Mouse (Mus musculus): ENCODE measurements around the gene Aes. TPM values are rescaled to one million over a fixed set of nuclear protein-coding genes. Genes with fewer than 3 reads are reported as not detected.
A peak's percentile ranks its signal among the peaks of the same experiment; 100 is the strongest.

Gene Aes
- total RNA-seq, 1 experiment from 2014 or later = 204 TPM

- ATAC-seq (replicated peaks in 1 of 2; ENCODE audit: insufficient read depth in 1 of 2, low FRiP score in 2 of 2, low TSS enrichment in 1 of 2, low read depth in 1 of 2, poor library complexity in 2 of 2, severe bottlenecking in 2 of 2) = no peak
These were observed 17.5 kb upstream of the Aes start for GRCm38 (mm10) chr10:81541803-81542202.

DNA sequence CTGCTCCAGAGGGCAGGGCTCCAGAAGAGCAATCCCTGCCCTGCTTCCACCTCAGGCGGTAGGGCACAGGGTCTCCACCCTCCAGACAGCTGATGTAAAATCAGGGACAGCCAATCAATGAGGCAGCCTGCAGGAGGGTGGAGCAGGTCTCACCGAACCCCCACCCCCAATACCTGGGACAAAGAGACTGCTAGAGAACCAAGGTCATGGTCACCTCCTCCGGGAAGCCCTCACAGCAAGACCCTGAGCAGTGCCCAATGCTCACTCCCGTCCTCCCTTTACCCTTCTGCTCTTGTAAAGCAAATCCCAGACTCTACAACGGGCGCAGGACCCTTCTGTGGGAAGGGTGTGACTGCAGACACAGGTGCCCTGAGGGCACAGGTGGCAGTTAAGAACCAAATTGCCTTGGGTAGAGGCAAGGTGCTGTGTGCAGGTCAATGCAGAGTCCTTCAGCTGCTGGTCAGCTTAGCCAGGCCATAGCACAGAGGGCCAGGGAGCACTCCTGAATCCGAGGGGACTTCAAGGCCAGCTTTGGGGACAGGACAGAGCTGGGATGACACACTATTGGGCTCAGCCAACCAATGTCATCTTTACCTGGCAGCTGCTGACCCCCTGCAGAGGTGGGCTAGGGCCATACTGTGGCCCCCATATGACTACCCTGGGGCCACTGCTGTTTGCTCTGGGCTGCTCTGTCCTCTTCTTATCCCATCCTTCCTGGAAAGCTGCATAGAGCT is 16.4 kb upstream of the Aes start:
- no peak for ATAC-seq (replicated peaks in 1 of 2; ENCODE audit: insufficient read depth in 1 of 2, low FRiP score in 2 of 2, low TSS enrichment in 1 of 2, low read depth in 1 of 2, poor library complexity in 2 of 2, severe bottlenecking in 2 of 2)

GRCm38 (mm10) chr10:81543633-81544032 is 15.7 kb upstream of the Aes start:
- ATAC-seq (replicated peaks in 1 of 2; ENCODE audit: insufficient read depth in 1 of 2, low FRiP score in 2 of 2, low TSS enrichment in 1 of 2, low read depth in 1 of 2, poor library complexity in 2 of 2, severe bottlenecking in 2 of 2) = no peak

- 0 out of 4 replicates have a peak, but pooled peaks of 1 of the 2 experiments have one; percentile 1 for ATAC-seq (replicated peaks in 1 of 2; ENCODE audit: insufficient read depth in 1 of 2, low FRiP score in 2 of 2, low TSS enrichment in 1 of 2, low read depth in 1 of 2, poor library complexity in 2 of 2, severe bottlenecking in 2 of 2)
These were observed 14.8 kb upstream of the Aes start for GRCm38 (mm10) chr10:81544296-81545160.

DNA sequence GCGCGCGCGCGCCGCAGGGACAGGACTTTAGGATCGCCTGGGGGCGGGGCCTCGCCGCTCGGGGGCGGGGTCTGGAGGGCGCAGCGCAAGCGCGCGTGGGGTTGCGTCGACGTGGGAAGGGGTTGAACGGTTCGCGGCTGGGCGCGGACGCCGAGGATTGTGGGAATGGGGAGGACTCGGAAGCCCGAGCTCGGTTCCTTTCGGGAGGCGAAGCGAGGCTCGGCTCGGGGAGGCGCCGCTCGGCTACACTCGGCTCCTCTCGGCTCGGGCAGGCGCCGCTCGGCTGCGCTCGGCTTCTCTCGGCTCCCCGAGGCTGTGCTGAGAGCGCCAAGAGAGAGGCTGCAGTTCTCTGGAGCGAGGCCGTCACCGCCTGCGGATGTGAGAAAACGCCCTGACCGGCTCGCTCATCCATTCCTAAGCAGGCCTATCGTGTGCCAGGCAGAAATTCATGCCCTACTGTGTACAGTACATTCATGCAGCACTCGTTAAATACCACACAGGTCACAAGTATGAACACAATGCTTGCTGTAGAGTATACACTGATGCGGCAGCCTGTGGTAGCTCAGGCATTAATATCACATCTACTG is 14.0 kb upstream of the Aes start, which contains the start of gene Gna11:
Gene Gna11, minus strand, starts transcription at position 30 of the 587 bp plus-strand sequence.
- ATAC-seq (replicated peaks in 1 of 2; ENCODE audit: insufficient read depth in 1 of 2, low FRiP score in 2 of 2, low TSS enrichment in 1 of 2, low read depth in 1 of 2, poor library complexity in 2 of 2, severe bottlenecking in 2 of 2) = peak; percentile 91

GRCm38 (mm10) chr10:81546332-81546731 is 13.0 kb upstream of the Aes start:
- no peak for ATAC-seq (replicated peaks in 1 of 2; ENCODE audit: insufficient read depth in 1 of 2, low FRiP score in 2 of 2, low TSS enrichment in 1 of 2, low read depth in 1 of 2, poor library complexity in 2 of 2, severe bottlenecking in 2 of 2)

DNA sequence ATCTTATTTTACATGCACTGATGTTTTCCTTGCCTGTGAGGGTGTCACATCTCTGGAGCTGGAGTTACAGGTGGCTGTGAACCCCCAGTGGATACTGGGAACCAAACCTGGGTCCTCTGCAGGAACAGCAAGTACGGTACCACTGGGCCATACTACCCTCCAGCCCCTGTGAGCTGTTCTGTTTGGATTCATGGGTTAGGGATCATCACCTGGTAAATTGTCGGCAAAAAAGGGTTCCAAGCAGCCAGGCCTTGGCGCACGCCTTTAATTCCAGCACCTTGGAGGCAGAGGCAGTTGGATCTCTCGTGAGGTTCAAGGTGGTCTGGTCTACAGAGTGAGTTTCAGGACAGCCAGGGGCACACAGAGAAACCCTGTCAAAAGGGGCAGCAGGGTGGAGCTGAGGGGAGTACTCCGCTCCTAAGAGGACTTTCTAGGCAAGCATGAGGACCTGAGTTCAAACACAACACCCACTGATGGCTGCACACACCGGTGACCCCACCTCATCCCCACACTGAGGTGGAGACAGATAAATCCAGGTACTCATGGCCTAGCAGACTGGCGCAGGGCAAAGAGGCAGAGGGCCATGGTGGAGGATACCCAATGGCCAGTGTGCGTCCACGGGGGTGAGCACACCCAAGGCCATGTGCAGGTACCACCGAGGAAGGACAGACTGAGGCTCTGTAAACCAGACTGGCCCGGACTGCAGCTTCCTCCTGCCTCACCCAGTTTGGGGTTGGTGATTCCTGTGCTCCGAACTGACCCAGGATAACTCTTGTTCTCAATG is 12.3 kb upstream of the Aes start:
- no peak for ATAC-seq (replicated peaks in 1 of 2; ENCODE audit: insufficient read depth in 1 of 2, low FRiP score in 2 of 2, low TSS enrichment in 1 of 2, low read depth in 1 of 2, poor library complexity in 2 of 2, severe bottlenecking in 2 of 2)

DNA sequence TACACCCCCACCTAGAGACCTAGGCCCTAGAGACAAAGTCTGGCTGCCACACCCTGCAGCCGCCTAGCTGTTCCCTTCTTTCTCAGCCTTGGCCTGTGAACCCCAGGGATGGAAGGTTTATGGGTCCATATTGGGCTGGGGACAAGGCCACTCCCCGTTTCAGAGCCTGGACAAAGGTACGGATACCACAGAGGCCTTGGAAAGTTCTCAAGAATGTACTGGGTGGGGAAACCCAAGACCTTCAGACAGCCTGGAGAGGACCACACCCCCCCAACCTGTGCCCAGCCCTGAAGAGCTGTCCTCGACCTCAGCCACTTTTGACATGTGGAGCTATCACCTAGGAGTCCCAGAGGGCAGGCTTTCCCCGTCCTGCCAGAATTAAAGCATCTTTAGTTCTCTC is 10.3 kb upstream of the Aes start:
- no peak for ATAC-seq (replicated peaks in 1 of 2; ENCODE audit: insufficient read depth in 1 of 2, low FRiP score in 2 of 2, low TSS enrichment in 1 of 2, low read depth in 1 of 2, poor library complexity in 2 of 2, severe bottlenecking in 2 of 2)

DNA sequence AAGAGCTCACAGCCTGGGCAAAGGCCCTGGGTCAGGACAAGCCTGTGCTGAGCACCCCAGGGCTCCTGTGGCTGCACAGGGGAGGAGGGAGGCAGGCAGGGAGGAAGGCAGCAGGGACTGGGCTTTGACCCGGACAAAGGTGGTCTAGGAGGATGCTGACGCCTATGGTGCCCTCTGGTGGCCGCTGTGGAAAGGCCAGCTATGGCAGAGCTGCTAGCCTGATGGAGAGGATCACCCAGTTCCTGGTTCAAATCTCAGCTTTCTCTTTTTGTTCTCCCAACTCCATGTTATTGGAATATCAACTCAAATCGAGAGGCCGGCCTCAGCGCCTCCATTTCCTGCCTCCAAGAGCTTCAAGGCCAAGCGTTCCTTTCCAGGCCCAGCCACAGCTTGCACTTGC is 9.0 kb upstream of the Aes start:
- ATAC-seq (replicated peaks in 1 of 2; ENCODE audit: insufficient read depth in 1 of 2, low FRiP score in 2 of 2, low TSS enrichment in 1 of 2, low read depth in 1 of 2, poor library complexity in 2 of 2, severe bottlenecking in 2 of 2) = peak; percentile 42 to 46

GRCm38 (mm10) chr10:81551597-81552102 is 7.6 kb upstream of the Aes start:
- ATAC-seq (replicated peaks in 1 of 2; ENCODE audit: insufficient read depth in 1 of 2, low FRiP score in 2 of 2, low TSS enrichment in 1 of 2, low read depth in 1 of 2, poor library complexity in 2 of 2, severe bottlenecking in 2 of 2) = peak; percentile 89 to 92

- no peak for ATAC-seq (replicated peaks in 1 of 2; ENCODE audit: insufficient read depth in 1 of 2, low FRiP score in 2 of 2, low TSS enrichment in 1 of 2, low read depth in 1 of 2, poor library complexity in 2 of 2, severe bottlenecking in 2 of 2)
These were observed 6.1 kb upstream of the Aes start for GRCm38 (mm10) chr10:81553232-81553631.

- no peak for ATAC-seq (replicated peaks in 1 of 2; ENCODE audit: insufficient read depth in 1 of 2, low FRiP score in 2 of 2, low TSS enrichment in 1 of 2, low read depth in 1 of 2, poor library complexity in 2 of 2, severe bottlenecking in 2 of 2)
These were observed 5.2 kb upstream of the Aes start for GRCm38 (mm10) chr10:81553807-81554755.

GRCm38 (mm10) chr10:81556282-81556681 is 3.0 kb upstream of the Aes start:
- ATAC-seq (replicated peaks in 1 of 2; ENCODE audit: insufficient read depth in 1 of 2, low FRiP score in 2 of 2, low TSS enrichment in 1 of 2, low read depth in 1 of 2, poor library complexity in 2 of 2, severe bottlenecking in 2 of 2) = no peak

- no peak for ATAC-seq (replicated peaks in 1 of 2; ENCODE audit: insufficient read depth in 1 of 2, low FRiP score in 2 of 2, low TSS enrichment in 1 of 2, low read depth in 1 of 2, poor library complexity in 2 of 2, severe bottlenecking in 2 of 2)
These were observed 1.8 kb upstream of the Aes start for GRCm38 (mm10) chr10:81557491-81557890.

- ATAC-seq (replicated peaks in 1 of 2; ENCODE audit: insufficient read depth in 1 of 2, low FRiP score in 2 of 2, low TSS enrichment in 1 of 2, low read depth in 1 of 2, poor library complexity in 2 of 2, severe bottlenecking in 2 of 2) = peak; percentile 30 to 48; a peak in 3 of 4 replicates
These were observed 595 bp downstream of the Aes start for GRCm38 (mm10) chr10:81559627-81560539.

All from hematopoietic stem cell, adult 5-6 weeks (primary cell).